Mouse (Mus musculus) lung, postnatal 0 days (tissue): ENCODE results near the gene Ankar. TPM values are rescaled to one million over a fixed set of nuclear protein-coding genes. Genes with fewer than 3 reads are reported as not detected.
A peak's percentile ranks its signal among the peaks of the same experiment; 100 is the strongest.

Experiments used
- ATAC-seq: fragments of 200-750 bp; cut with Nextera tagmentation; 2 replicates; pipeline ENCODE4 v1.8.0; 2017; ENCODE audit warnings: moderate library complexity
- DNase-seq: peaks from one replicate; pipeline ENCODE4 v3.0.0-alpha.2; 2016; ENCODE audit warnings: low spot score
- H3K27ac ChIP-seq: fragments of 300-500 bp; sonication (generic); 2 replicates; pipeline ENCODE4 v1.5.1; 2014; ENCODE audit warnings: antibody characterized with exemption, mild to moderate bottlenecking, low read length, mixed read lengths
- H3K27me3 ChIP-seq: fragments of 300-500 bp; sonication (generic); replicated peaks from 2 replicates; pipeline ENCODE4 v1.6.1; 2014; ENCODE audit warnings: low read length, mixed read lengths; ENCODE audit not compliant: insufficient read depth
- H3K36me3 ChIP-seq: fragments of 300-500 bp; sonication (generic); 2 replicates; pipeline ENCODE4 v1.6.1; 2014; ENCODE audit warnings: low read length, mixed read lengths; ENCODE audit not compliant: insufficient read depth
- H3K4me1 ChIP-seq: fragments of 300-500 bp; sonication (generic); 2 replicates; pipeline ENCODE4 v1.6.1; 2014; ENCODE audit warnings: antibody characterized with exemption, low read depth, low read length, mixed read lengths; ENCODE audit not compliant: insufficient read depth
- H3K4me2 ChIP-seq: fragments of 300-500 bp; sonication (generic); replicated peaks from 2 replicates; pipeline ENCODE4 v1.6.1; 2014; ENCODE audit warnings: low read depth, mild to moderate bottlenecking, low read length, moderate library complexity, mixed read lengths
- H3K4me3 ChIP-seq: fragments of 300-500 bp; sonication (generic); 2 replicates; pipeline ENCODE4 v1.5.1; 2014; ENCODE audit warnings: low read depth, low read length
- H3K9ac ChIP-seq: fragments of 300-500 bp; sonication (generic); replicated peaks from 2 replicates; pipeline ENCODE4 v1.6.1; 2014; ENCODE audit warnings: low read depth, mild to moderate bottlenecking
- H3K9me3 ChIP-seq: fragments of 300-500 bp; sonication (generic); 2 replicates; pipeline ENCODE4 v1.6.1; 2016; ENCODE audit warnings: low read length, mixed read lengths
- CTCF ChIP-seq: IDR thresholded peaks from 2 replicates; pipeline ENCODE4 v1.5.1; 2016; ENCODE audit warnings: antibody characterized with exemption, mild to moderate bottlenecking
- EP300 ChIP-seq: IDR thresholded peaks from 2 replicates; pipeline ENCODE4 v1.6.1; 2016; ENCODE audit warnings: antibody characterized with exemption, mild to moderate bottlenecking, control low read depth
- WGBS: fragments of 180-500 bp; shearing (Covaris S2); extraction: QIAGEN DNeasy Blood & Tissue Kit; methylation state at CpG from one replicate; pipeline ENCODE4 v1.1.7; 2014; 5-methylcytosine and 5-hydroxymethylcytosine counted together
- polyA plus RNA-seq: library from polyadenylated mRNA; unstranded; fragments of >200 nt; fragmentation: Nextera tagmentation; extraction: Ambion mirVana; gene quantifications from 2 replicates; pipeline ENCODE4 v1.2.1, GENCODE M21; 2015

The Ankar gene
- polyA plus RNA-seq, 1 experiment from 2014 or later = not detected

DNA sequence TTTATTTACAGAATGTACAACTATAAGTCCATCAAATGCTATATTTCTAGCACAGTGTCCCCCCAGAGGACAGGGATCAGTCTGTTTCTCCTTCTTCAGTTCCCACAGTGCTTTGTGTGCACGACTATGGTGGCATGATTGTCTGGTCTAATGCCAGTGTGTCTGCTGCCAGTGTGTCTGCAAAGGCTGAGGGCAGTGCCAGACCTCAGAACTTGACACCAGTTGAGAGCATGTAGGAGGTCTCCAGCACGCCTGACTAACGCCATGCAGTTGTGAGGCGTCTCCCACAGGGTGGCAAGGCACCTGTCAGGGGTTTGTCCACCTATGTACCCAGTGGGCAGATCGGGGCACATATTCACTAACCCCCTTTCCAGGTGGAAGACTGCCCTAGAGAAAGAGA lies 99.6 kb downstream of the Ankar start:
- Histone ChIP-seq H3K4me3 (no peak overlapping the region), H3K4me1 (peaks cover 8% of the 10 kb centered on the region; the same call in 1 of the 2 replicates), H3K27ac (no peak overlapping the region), H3K9me3 (no peaks in the 10 kb centered on the region), H3K9ac (no peak overlapping the region), H3K36me3 (peaks cover 7% of the 10 kb centered on the region), H3K27me3 (no peaks in the 10 kb centered on the region), H3K4me2 (no peak overlapping the region)
- TF ChIP-seq EP300 (no peak), CTCF (no peak)
- 79% methylated on average over 5 of the region's 5 CpGs for WGBS
- DNase-seq (no peak), ATAC-seq (no peak)

DNA sequence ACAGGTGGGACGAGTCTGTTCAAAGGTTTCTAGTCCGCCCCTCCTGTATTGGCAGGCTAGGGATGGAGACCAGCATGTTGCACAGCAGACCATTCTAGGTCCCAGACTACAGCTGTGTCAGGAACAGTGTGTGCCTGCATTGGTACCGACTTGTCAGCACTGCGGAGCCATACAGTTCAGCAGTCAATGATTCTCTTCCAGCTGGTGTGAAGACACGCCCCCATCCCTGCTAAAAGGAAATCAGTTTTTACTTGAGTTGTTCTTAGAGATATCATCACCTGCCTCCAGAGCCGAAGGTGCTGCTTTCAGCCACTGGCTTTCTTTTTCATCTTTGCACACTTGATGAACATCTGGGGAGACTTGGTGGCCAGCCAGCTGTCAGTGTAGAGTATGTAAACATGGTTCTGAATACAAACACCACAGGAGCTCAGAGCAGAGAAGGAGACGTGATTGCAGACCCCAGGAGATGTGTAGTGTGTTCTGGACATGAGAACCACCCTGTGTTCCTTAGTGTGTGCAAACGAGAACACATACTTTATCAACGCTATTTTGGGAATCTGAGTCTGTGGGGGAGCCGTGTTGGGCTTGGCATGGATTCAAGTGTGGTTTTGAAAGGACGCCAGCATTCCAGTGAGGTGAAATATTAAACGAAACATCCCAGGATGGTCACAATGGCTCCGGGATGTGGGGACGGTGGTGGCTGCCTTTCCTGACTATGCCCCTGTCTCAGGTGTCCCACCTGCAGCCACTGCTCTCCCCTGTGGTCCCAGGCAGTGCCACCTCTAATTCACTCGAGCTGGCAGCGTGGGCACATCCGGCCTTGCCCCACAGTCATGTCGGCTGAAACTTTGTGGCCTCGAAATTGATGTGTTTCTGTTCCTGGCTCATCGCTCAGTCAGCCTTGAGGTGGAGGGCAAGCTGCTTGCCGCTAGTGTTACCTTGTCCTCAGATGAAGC lies 101.0 kb downstream of the Ankar start:
- no peak overlapping the region for H3K4me3 ChIP-seq
- peaks cover 8% of the 10 kb centered on the region; the same call in 1 of the 2 replicates for H3K4me1 ChIP-seq
- H3K36me3 ChIP-seq = peaks cover 7% of the 10 kb centered on the region
- 26% methylated on average over 21 of the region's 21 CpGs for WGBS
- ATAC-seq (peak; percentile 87), DNase-seq (peak; percentile 79)
- H3K27ac ChIP-seq = peak overlapping the region; percentile 52
- no peaks in the 10 kb centered on the region for H3K27me3 ChIP-seq
- 0 out of 2 replicates have a peak overlapping the region, but pooled peaks have one; percentile 20 for H3K4me2 ChIP-seq
- no peaks in the 10 kb centered on the region for H3K9me3 ChIP-seq
- no peak overlapping the region for H3K9ac ChIP-seq
- TF ChIP-seq EP300 = peak; percentile 88
- TF ChIP-seq CTCF = no peak

DNA sequence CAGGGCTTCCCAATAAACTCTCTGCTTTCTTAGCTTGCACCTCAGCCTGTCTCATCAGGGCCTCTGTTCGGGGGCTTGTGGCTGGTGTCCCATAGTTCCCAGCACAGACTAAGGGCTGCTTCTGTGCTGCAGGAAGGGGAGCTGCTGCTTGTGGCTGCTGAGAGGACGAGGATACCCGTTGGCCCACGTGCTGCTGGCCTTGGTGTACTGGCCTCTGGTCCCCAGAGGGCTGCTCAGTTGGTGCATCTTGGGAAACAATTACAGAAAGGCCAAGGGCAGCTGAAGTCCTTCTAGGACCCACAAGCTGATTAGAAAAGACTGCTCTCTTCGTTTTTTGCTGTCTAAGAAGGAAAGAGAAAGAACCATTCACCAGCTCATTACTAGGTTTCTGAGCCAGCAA lies 104.1 kb downstream of the Ankar start:
- no peak overlapping the region for H3K9ac ChIP-seq
- H3K4me1 ChIP-seq = peaks cover 12% of the 10 kb centered on the region; the same call in 1 of the 2 replicates
- no peaks in the 10 kb centered on the region for H3K9me3 ChIP-seq
- no peak overlapping the region for H3K4me3 ChIP-seq
- DNase-seq (no peak), ATAC-seq (no peak)
- H3K36me3 ChIP-seq = peaks cover 10% of the 10 kb centered on the region
- no peak for TF ChIP-seq CTCF
- TF ChIP-seq EP300 = no peak
- no peak overlapping the region for H3K4me2 ChIP-seq
- no peak overlapping the region for H3K27ac ChIP-seq
- WGBS = 86% methylated on average over 5 of the region's 5 CpGs
- H3K27me3 ChIP-seq = no peaks in the 10 kb centered on the region

DNA sequence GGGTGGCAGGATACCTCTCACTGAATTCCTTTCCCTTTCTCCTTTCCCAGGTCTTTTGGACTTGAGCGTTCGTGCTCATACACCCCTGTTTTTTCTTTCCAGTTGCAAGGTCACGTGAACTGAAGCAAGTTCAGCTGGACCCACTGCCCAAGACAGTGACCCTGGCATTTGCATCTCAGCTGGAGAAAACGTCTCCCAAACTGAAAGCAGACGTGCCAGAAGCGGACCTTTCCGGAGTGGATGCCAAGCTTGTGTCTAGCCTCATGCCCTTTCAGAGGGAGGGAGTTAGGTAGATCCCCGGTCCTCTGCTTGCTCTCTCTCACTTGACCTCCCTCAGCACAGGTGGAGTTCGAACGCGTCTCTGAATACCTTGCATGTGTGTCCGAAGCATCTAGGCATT lies 104.7 kb downstream of the Ankar start:
- H3K36me3 ChIP-seq = peaks cover 9% of the 10 kb centered on the region
- 93% methylated on average over 12 of the region's 12 CpGs for WGBS
- no peak overlapping the region for H3K4me3 ChIP-seq
- TF ChIP-seq CTCF (no peak), EP300 (no peak)
- ATAC-seq = no peak
- H3K27me3 ChIP-seq = no peaks in the 10 kb centered on the region
- DNase-seq = no peak
- no peaks in the 10 kb centered on the region for H3K9me3 ChIP-seq
- no peak overlapping the region for H3K4me2 ChIP-seq
- no peak overlapping the region for H3K9ac ChIP-seq
- peaks cover 12% of the 10 kb centered on the region; the same call in 1 of the 2 replicates for H3K4me1 ChIP-seq
- no peak overlapping the region for H3K27ac ChIP-seq

DNA sequence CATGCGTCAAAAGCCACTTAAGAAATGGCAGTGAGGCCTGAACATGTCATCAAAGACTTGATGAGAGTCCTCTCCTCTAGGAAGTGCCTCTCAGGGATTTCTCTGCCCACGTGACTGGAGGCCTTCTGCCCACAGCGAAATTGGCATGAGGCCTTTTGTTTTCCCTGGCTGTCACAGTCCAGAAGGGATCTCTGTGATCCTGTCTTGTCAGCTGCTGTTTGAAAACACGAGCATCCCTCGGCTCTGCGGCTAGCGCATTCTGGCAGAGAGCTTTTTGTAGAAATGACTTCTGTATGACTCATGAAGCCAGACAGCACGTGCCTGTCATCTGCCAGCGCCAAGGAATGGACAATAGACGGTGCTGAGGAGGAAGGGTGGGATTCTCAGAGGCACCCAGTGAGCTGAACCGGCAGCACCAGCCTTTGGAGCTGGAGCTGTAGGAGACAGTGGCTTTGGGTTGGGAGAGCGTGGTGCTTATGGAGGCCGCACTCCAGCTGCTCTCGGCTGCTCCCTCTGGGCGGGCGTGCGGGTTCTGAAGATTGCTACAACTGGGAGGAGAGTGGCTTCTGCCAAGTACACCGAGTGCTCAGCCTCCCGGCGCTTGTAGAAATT lies 106.9 kb downstream of the Ankar start:
- Histone ChIP-seq H3K9me3 (no peaks in the 10 kb centered on the region), H3K4me3 (no peak overlapping the region), H3K9ac (no peak overlapping the region), H3K4me1 (peaks cover 6% of the 10 kb centered on the region; the same call in 1 of the 2 replicates), H3K27me3 (no peaks in the 10 kb centered on the region), H3K27ac (peak overlapping the region; percentile 76), H3K4me2 (no peak overlapping the region), H3K36me3 (peaks cover 9% of the 10 kb centered on the region)
- 48% methylated on average over 20 of the region's 20 CpGs for WGBS
- ATAC-seq = peak; percentile 84
- 0 out of 2 replicates have a peak, but pooled peaks have one; percentile 27 for TF ChIP-seq CTCF
- peak; percentile 82 for TF ChIP-seq EP300
- peak; percentile 80 for DNase-seq

Other genes with a start within 250 kb of the Ankar start
- 0.06 and 0.24 TPM in 2 replicates for gene March4, start 163.6 kb downstream of the Ankar start, polyA plus RNA-seq
- 8.8 and 10.6 TPM in 2 replicates for gene Smarcal1, start 117.3 kb downstream of the Ankar start, polyA plus RNA-seq
- gene Rpl37a, start 10.7 kb upstream of the Ankar start, polyA plus RNA-seq = 2,028 and 2,237 TPM in 2 replicates
- 51.4 and 58.5 TPM in 2 replicates for gene Igfbp2, start 123.9 kb upstream of the Ankar start, polyA plus RNA-seq
- 30.7 and 32.6 TPM in 2 replicates for gene Igfbp5, start 174.3 kb upstream of the Ankar start, polyA plus RNA-seq